Mouse (Mus musculus): ENCODE results near the gene Dot1l.

- TF ChIP-seq CTCF (IDR thresholded peaks at IDR 0.05; ENCODE audit: borderline replicate concordance, control insufficient read depth, extremely low read depth, insufficient read depth, low read length, poor library complexity) (no peak), POLR2A (IDR thresholded peaks at IDR 0.05; ENCODE audit: control insufficient read depth, extremely low read depth, insufficient read depth, low read length, poor library complexity) (no peak)
Observed at GRCm38 (mm10) chr10:80841685-80842084, 86.7 kb downstream of the Dot1l start.

All from thymus, adult 2 months (tissue).